Mouse (Mus musculus): Measurements from ENCODE around the gene Psg17.

GRCm38 (mm10) chr7:18828592-18828991 lies 7.2 kb upstream of the Psg17 start:
- TF ChIP-seq POLR2A (IDR thresholded peaks at IDR 0.05; ENCODE audit: extremely low read depth, insufficient read depth, low read length) = no peak
- 0 out of 2 replicates have a peak, but pooled peaks have one; percentile 16 for TF ChIP-seq CTCF (IDR thresholded peaks at IDR 0.05; ENCODE audit: low read depth, low read length)
